Mouse (Mus musculus) mature B cell (primary cell): ENCODE data around the gene Gm1123.

Experiments used
- in situ Hi-C: fragments of 300-500 bp; cut with MboI; formaldehyde crosslinking; loops from 2 replicates; pipeline ENCODE4 v1.14.3; 2019

Gm1123 gene

DNA sequence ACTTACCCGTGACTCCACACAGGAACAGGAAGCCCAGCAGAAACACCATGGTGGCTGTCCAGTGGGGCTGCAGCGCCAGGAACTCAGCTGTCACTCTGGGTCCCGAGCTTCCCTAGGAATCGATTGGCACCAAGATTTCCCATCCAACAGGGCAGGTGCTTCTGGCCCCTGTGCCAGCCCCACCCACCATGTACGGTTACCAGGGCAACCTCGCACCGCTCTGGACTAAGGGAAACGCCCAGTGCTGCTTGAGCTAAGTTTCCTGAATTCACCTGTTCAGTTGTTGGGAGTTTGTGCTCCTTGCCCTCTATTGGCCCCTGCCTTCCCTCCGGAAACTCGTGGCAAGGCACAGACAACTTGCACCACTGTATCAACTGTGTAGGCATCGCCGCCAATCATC, at the start of gene Gm1123:
Gm1123 (minus strand) TSS at position 141 of the 400 bp plus-strand sequence.
- in situ Hi-C loops, result no loop called here

DNA sequence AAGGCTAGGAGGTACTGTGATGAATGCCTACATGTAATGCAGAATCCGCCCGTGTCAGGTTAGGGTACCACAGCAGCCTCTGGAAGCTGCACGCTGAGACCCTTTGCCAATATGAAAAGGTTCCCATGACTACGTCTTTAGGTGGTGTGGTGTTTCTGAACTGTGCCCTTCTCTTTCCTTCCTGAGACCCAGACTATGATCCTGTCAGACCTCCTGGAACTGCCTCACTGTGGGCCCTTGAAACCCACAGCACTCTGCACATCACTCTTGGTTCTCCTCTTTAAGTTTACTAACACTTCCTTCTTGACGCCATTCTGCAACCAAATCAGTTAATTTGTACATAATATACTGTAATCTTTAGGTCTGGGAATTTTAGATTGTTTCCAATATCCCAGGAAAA, 46.2 kb upstream of the Gm1123 start:
- in situ Hi-C loops, result no loop called here

- in situ Hi-C loops, result no loop called here
These were observed 45.8 kb upstream of the Gm1123 start for GRCm38 (mm10) chr9:99081308-99081707.

DNA sequence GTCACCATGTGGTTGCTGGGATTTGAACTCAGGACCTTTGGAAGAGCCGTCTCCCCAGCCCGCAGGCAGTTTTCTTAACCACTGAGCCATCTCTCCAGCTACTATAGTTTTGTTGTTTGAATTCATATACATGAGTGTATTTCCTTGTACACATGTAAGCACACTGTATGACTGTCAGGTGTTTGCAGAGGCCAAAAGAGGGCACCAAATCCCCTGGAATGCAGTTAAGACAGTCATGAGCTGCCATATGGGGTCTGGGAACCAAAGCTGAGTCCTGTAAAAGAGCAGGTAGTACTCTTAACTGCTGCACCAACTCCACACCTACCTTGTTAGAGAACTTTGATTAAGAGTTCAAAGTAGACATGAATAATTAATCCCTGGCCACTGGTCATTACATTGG, 45.1 kb upstream of the Gm1123 start:
- in situ Hi-C loops, result no loop called here

DNA sequence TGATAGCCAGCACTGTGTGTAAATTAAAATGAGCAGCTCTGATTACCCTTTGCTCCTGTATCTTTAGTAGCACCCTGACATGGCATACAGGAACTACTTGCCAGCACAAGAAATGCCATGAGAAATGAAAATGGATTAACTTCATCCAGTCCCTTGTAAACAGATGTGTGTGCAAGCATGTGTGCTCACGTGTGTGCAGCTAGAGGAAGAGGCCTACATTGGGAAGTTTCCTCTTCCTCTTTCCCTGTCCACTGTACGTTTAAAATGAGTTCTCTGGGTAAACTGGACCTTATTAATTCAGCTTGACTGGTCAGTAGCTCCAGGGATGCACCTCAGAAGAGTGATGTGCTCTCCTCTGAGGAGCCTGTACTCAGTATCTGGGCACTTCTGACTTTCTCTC, 38.9 kb upstream of the Gm1123 start:
- in situ Hi-C loops, result loop anchor here (25.0 kb wide), 1 partner anchor 163 kb away; the partner anchor contains the start of genes Cep70 and Faiml

DNA sequence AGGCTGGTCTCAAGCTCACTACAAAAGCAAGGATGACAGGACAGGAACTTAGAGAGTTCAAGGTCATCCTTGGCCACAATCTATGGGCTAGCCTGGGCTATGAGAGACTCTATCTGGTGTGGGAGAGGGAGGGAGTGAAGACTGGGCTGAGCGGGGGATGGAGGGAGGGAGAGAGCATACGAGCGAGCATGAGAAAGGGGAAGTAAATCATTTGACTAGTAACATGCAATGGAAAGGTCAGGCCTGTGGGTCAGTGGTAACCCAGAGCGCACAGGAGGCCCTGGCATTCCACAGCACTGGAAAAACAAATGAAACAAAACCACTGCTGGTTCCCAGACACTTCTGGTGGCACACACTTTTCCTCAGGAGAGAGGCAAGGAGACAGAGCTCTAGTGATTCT, 37.0 kb upstream of the Gm1123 start:
- in situ Hi-C loops, result loop anchor here (25.0 kb wide), 1 partner anchor 165 kb away; the partner anchor contains the start of genes Cep70 and Faiml

DNA sequence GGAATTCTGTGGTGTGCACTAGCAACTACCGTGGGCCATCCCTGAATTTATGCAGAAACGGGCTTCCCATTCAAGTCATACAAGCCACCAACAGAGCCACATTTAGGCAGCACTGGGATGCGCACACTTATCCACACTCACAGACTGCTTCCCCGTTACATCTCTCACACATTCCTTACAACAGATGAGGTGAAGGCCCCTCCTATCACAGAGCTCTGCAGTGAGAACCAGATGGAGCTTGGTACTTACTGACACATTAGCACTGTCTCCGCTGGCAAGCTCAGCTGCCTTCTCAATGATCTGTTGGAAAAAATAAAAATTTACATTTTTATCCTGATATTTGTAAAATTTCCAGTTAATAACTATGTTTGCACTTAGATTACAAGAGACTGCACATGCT, 29.8 kb upstream of the Gm1123 start:
- in situ Hi-C loops, result loop anchor here (25.0 kb wide), 1 partner anchor 172 kb away; the partner anchor contains the start of genes Cep70 and Faiml

GRCm38 (mm10) chr9:99064216-99064615, 28.7 kb upstream of the Gm1123 start:
- in situ Hi-C loops, result loop anchor here (25.0 kb wide), 1 partner anchor 173 kb away; the partner anchor contains the start of genes Cep70 and Faiml

GRCm38 (mm10) chr9:99062544-99062943, 27.0 kb upstream of the Gm1123 start:
- in situ Hi-C loops, result loop anchor here (25.0 kb wide), 1 partner anchor 175 kb away; the partner anchor contains the start of genes Cep70 and Faiml

DNA sequence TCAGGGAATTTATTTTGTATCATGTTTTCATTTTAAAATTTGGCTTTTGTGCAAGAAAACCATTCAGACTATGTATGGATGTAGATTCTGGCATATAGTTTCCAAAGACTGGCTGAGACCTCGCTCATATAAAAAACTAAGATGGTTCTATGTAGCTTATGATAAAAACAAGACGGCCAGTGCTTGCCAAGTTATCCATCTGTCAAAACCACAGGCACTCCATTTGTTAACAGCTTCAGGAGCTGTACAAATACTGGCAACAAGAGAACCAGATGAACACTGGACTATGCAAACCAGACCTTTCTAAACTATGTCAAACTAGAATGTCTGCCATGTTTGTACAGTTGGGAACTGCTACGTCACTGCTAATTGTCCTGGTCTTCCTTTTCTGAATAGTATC, 22.2 kb upstream of the Gm1123 start:
- in situ Hi-C loops, result loop anchor here (10.0 to 25.0 kb wide), 2 partner anchors 180 to 317 kb away; partner anchors contain the start of genes Cep70 and Faiml

GRCm38 (mm10) chr9:99049760-99050159, 14.2 kb upstream of the Gm1123 start:
- in situ Hi-C loops, result loop anchor here (10.0 to 25.0 kb wide), 2 partner anchors 188 to 325 kb away; partner anchors contain the start of genes Cep70 and Faiml

GRCm38 (mm10) chr9:99048724-99049250, 13.3 kb upstream of the Gm1123 start:
- in situ Hi-C loops, result no loop called here

DNA sequence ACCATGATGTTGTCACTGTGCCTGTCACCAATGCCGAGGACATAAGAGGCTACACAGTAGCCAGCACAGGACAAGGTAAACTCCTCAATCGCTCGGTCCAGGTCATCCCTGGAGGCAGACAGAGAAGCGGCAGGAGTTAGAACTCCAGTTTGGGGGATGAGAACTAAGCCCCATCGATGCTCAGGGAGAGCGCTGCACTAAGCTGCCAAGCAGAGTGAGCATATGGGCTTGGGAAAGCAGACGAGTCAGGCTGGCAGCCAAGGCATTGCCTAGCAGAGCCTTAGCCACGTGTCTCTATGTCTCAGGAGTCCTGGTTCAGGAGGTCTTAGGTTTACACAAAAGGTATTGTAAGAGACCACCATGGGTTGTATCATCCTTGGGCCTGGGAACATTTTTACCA, 9.2 kb upstream of the Gm1123 start:
- in situ Hi-C loops, result no loop called here

- in situ Hi-C loops, result no loop called here
These were observed 7.1 kb upstream of the Gm1123 start for GRCm38 (mm10) chr9:99042641-99043040.

DNA sequence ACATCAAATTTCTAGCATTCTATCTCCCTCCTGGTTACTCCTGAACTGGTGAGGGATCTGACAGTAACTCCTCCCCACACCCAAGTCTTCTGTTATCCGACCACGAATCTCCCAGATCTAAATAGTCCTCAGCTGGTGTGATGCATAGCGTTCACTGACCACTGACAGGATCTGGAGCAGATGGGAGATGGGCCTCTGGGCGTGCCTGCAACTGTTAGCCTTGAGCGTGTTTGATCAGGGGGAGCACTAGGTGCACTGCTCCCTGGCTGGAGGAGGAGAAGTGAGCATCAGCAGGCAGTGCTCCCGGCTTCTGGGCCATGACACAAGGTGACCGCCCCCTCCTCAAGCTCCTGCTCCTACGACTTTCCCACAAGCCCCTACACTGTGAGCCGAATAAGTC, 6.5 kb upstream of the Gm1123 start:
- in situ Hi-C loops, result no loop called here

- in situ Hi-C loops, result no loop called here
These were observed 1.4 kb downstream of the Gm1123 start for GRCm38 (mm10) chr9:99034111-99034510.

DNA sequence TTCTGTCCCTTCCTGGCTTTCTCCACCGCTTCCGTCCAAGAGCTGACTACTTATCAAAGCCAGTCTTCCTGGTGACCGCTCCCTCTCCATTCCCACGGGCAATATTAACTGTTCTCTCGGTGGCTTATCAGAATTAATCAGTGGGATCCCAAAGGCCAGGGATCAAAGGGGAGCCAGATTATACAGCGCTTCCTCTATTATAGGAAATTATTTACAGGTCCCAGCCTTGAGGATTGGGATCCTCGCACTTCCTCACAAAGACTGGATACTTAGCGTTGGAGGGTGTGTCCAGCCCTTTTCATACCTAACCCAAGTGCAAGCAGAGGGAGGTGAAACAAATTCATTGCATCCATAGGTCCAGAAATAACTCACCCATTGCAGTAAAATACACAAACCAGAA, 3.5 kb downstream of the Gm1123 start:
- in situ Hi-C loops, result no loop called here

DNA sequence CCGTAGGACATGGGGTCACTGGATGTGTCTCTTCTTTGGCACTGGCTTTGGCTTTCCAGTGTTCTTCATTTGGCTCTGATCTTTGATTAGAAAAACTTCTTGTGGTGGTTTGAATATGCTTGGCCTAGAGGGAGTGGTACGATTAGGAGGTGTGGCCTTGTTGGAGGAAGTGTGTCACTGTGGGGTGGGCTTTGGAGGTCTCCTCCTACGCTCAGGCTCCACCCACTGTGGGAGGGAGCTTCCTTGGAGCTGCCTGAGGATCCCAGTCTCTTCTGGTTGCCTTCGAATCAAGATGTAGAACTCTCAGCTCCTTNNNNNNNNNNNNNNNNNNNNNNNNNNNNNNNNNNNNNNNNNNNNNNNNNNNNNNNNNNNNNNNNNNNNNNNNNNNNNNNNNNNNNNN, 13.8 kb downstream of the Gm1123 start:
- in situ Hi-C loops, result no loop called here

DNA sequence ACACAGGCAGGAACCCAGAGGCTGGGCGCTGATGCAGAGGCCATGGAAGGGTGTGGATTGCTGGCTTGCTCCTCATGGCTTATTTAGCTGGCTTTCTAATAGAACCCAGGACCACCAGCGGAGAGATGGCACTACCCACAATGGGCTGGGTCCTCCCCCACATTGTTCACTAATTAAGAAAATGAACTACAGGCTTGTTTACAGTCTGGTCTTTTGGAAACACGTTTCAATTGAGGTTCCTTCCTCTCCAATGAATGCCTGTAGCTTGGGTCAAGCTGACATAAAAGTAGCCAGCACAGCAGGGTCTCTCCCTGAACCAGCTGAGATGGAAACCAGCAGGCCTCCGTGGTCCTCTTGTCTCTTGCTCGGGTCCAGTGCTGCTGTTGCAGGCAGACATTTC, 14.3 kb downstream of the Gm1123 start:
- in situ Hi-C loops, result no loop called here

DNA sequence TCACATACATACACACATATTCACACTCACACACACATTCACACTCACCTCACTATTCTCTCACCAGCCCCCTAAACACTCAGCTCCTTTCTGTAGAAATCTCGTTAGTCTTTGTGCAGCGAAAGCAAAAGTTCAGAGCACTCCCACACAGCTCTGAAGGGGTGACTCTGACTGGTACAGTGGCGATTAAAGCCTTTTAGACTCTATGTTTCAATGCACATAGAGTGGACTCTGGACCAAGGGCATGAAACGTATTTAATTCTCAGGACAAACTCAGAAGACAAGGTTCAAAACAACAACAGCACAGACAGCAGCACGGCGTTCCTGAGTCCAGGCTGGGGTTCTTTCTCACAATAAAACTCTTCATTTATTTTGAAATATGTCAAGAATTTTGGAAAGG, 17.8 kb downstream of the Gm1123 start:
- in situ Hi-C loops, result no loop called here

- in situ Hi-C loops, result no loop called here
These were observed 18.8 kb downstream of the Gm1123 start for GRCm38 (mm10) chr9:99016759-99017158.

GRCm38 (mm10) chr9:99016301-99016700, 19.2 kb downstream of the Gm1123 start:
- in situ Hi-C loops, result no loop called here

GRCm38 (mm10) chr9:99009898-99010199, 25.7 kb downstream of the Gm1123 start:
- in situ Hi-C loops, result no loop called here
